Mouse (Mus musculus) bone marrow macrophage, adult 2 months (primary cell): ENCODE measurements around the gene Tmem119.

Experiments used
- CTCF ChIP-seq: IDR thresholded peaks from 2 replicates; pipeline ENCODE4 v1.5.1; 2012; ENCODE audit warnings: low read depth, mild to moderate bottlenecking, low read length, moderate library complexity
- POLR2A ChIP-seq: IDR thresholded peaks from 2 replicates; pipeline ENCODE4 v1.6.1; 2012; ENCODE audit warnings: mild to moderate bottlenecking, low read depth, low read length, borderline replicate concordance

GRCm38 (mm10) chr5:113772905-113773519 is 27.3 kb downstream of the Tmem119 start:
- TF ChIP-seq CTCF (no peak), POLR2A (no peak)
